Mouse (Mus musculus) limb, embryonic 13.5 days (tissue): ENCODE data around the gene Gm20518. TPM values are rescaled to one million over a fixed set of nuclear protein-coding genes. Genes with fewer than 3 reads are reported as not detected.

ENCODE experiments used
- ATAC-seq: fragments of 200-750 bp; cut with Nextera tagmentation; 2 replicates; pipeline ENCODE4 v1.8.0; 2017; ENCODE audit warnings: low read depth, moderate number of reproducible peaks, moderate TSS enrichment; ENCODE audit not compliant: low FRiP score
- H3K27ac ChIP-seq: fragments of 300-500 bp; sonication (generic); 2 replicates; pipeline ENCODE4 v1.5.1; 2015; ENCODE audit warnings: inconsistent platforms, mild to moderate bottlenecking, moderate library complexity
- H3K27me3 ChIP-seq: fragments of 300-500 bp; sonication (generic); 2 replicates; pipeline ENCODE4 v1.6.1; 2015; ENCODE audit warnings: mild to moderate bottlenecking, inconsistent platforms
- H3K36me3 ChIP-seq: fragments of 300-500 bp; sonication (generic); 2 replicates; pipeline ENCODE4 v1.6.1; 2015; ENCODE audit warnings: inconsistent platforms, mild to moderate bottlenecking, moderate library complexity
- H3K4me1 ChIP-seq: fragments of 300-500 bp; sonication (generic); 2 replicates; pipeline ENCODE4 v1.6.1; 2015; ENCODE audit warnings: inconsistent platforms
- H3K4me2 ChIP-seq: fragments of 300-500 bp; sonication (generic); replicated peaks from 2 replicates; pipeline ENCODE4 v1.6.1; 2015; ENCODE audit warnings: inconsistent platforms, mild to moderate bottlenecking, moderate library complexity
- H3K4me3 ChIP-seq: fragments of 300-500 bp; sonication (generic); 2 replicates; pipeline ENCODE4 v1.5.1; 2015; ENCODE audit warnings: moderate library complexity, mild to moderate bottlenecking, inconsistent platforms
- H3K9ac ChIP-seq: fragments of 300-500 bp; sonication (generic); 2 replicates; pipeline ENCODE4 v1.6.1; 2015; ENCODE audit warnings: mild to moderate bottlenecking, inconsistent platforms
- H3K9me3 ChIP-seq: fragments of 300-500 bp; sonication (generic); 2 replicates; pipeline ENCODE4 v1.6.1; 2016; ENCODE audit warnings: inconsistent platforms
- WGBS: fragments of 180-500 bp; shearing (Covaris S2); methylation state at CpG from one replicate; pipeline ENCODE4 v1.1.7; 2015; 5-methylcytosine and 5-hydroxymethylcytosine counted together
- polyA plus RNA-seq: library from polyadenylated mRNA; unstranded; fragments of >200 nt; fragmentation: Nextera tagmentation; extraction: Ambion mirVana; gene quantifications from 2 replicates; pipeline ENCODE4 v1.2.1, GENCODE M21; 2015

Gm20518 gene
- polyA plus RNA-seq, 1 experiment from 2014 or later = 0.53 TPM

DNA sequence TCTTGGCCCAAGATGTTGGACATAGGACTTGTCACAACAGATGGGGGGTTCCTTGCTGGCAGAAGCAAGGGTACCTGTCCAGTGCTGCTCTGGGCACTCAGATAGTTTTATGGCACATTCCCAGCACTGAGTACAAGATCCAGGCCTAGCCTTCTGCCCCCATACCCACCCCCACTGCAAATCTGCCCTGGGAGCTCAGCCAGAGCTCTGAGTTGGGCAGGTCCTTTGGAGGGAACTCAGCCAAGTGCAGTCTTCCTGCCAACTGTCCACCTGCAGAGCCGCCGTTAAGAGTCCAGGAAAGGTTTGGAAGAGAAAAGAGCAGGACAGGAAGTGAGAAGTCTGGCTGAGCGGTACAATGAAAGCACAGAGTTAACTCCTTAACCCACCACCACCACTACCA is 1.1 kb upstream of the Gm20518 start:
- Histone ChIP-seq H3K4me2 (no peak overlapping the region), H3K4me3 (no peak overlapping the region), H3K36me3 (peaks cover 5% of the 10 kb centered on the region; the same call in 1 of the 2 replicates), H3K4me1 (peaks cover 22% of the 10 kb centered on the region), H3K9me3 (no peaks in the 10 kb centered on the region), H3K9ac (no peak overlapping the region), H3K27me3 (no peaks in the 10 kb centered on the region), H3K27ac (peak overlapping the region; percentile 48; the same call in 1 of the 2 replicates)
- WGBS = 59% methylated on average over 3 of the region's 3 CpGs
- ATAC-seq = no peak

DNA sequence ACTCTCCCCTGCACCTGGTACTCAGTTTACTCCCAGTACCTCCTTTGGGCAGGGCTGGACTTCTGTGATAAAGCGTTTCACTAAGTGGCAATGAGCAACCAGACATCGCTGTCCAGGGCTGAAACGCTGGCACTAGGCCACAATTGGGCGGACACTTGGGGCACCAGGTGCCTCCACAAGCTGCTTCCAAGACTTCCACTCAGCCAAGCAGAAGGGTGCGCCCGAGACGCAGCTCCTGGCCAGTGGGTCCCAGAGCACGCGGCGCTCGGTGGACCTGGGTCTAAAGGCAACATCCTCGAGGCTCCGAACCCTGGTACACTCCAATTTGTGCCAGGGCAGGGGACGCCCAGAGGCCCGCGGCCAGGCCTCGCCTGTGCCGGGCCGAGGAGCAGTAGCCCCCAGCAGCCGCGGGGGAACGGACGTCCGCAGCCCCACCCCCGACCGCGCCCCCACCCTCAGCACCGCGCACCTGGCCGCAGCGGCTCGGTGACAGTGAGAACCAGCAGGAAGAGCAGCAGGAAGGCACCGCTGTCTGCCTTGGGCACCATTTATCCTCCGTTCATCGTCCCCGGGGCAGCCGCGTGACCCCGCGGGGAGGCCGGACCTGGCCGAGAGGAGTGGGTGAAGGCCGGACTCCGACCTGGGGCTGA is 429 bp downstream of the Gm20518 start:
- peak overlapping the region; percentile 98 for H3K4me3 ChIP-seq
- peak overlapping the region; percentile 96 for H3K27ac ChIP-seq
- peak overlapping the region; percentile 91 for H3K4me2 ChIP-seq
- under 1% methylated on average over 44 of the region's 44 CpGs for WGBS
- H3K4me1 ChIP-seq = peaks cover 25% of the 10 kb centered on the region
- H3K36me3 ChIP-seq = peaks cover 5% of the 10 kb centered on the region; the same call in 1 of the 2 replicates
- peak; percentile 68 for ATAC-seq
- H3K27me3 ChIP-seq = no peaks in the 10 kb centered on the region
- peak overlapping the region; percentile 98 for H3K9ac ChIP-seq
- no peaks in the 10 kb centered on the region for H3K9me3 ChIP-seq

GRCm38 (mm10) chr16:17890342-17890727 is 1.1 kb downstream of the Gm20518 start:
- Histone ChIP-seq H3K9me3 (no peaks in the 10 kb centered on the region), H3K27me3 (no peaks in the 10 kb centered on the region), H3K9ac (peak overlapping the region; percentile 98), H3K4me3 (peak overlapping the region; percentile 98), H3K27ac (no peak overlapping the region), H3K4me1 (peaks cover 25% of the 10 kb centered on the region), H3K36me3 (peaks cover 12% of the 10 kb centered on the region), H3K4me2 (peak overlapping the region; percentile 91)
- ATAC-seq = no peak
- 46% methylated on average over 2 of the region's 2 CpGs for WGBS

DNA sequence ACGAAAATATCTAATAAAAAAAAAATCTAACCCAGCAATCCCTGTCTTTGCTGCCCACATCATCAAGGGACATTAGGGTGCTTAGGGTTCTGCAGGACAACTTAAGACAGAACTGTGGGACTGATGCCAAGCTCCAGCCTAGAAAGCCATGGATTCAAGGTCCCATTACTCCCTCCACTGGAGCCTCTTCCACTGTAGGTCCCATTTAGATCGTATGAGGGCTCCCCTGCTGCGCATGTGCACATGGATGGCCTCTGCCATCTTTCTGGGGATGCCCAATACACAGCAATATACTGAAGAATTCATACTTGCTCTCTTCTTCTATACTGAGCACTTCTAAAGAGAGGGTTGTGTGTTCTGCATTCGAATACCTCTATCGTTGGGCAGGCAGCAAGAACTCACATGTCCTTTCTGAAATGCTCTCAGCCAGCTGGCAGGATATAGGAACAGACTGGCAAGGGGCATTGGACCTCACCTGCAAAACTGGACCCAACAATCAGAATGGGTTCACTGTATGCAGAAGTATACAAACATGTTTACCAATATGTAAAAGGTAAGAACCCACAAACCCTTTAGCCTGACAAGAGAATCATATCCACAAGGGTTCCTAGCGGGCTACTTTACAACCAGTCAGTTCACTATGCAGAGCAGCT is 1.7 kb downstream of the Gm20518 start:
- 85% methylated on average over 6 of the region's 6 CpGs for WGBS
- no peak overlapping the region for H3K27ac ChIP-seq
- H3K4me2 ChIP-seq = peak overlapping the region; percentile 91
- peaks cover 17% of the 10 kb centered on the region for H3K36me3 ChIP-seq
- H3K9me3 ChIP-seq = no peaks in the 10 kb centered on the region
- peaks cover 25% of the 10 kb centered on the region for H3K4me1 ChIP-seq
- no peak for ATAC-seq
- H3K4me3 ChIP-seq = peak overlapping the region; percentile 98
- H3K9ac ChIP-seq = peak overlapping the region; percentile 98
- H3K27me3 ChIP-seq = no peaks in the 10 kb centered on the region

- H3K4me3 ChIP-seq = no peak overlapping the region
- peaks cover 7% of the 10 kb centered on the region for H3K4me1 ChIP-seq
- H3K36me3 ChIP-seq = peaks cover 35% of the 10 kb centered on the region
- H3K27me3 ChIP-seq = no peaks in the 10 kb centered on the region
- no peaks in the 10 kb centered on the region for H3K9me3 ChIP-seq
- H3K9ac ChIP-seq = no peak overlapping the region
- ATAC-seq = no peak
- no peak overlapping the region for H3K4me2 ChIP-seq
- no peak overlapping the region for H3K27ac ChIP-seq
- WGBS = 82% methylated on average over 6 of the region's 6 CpGs
These were observed 7.4 kb downstream of the Gm20518 start for GRCm38 (mm10) chr16:17884116-17884515.

DNA sequence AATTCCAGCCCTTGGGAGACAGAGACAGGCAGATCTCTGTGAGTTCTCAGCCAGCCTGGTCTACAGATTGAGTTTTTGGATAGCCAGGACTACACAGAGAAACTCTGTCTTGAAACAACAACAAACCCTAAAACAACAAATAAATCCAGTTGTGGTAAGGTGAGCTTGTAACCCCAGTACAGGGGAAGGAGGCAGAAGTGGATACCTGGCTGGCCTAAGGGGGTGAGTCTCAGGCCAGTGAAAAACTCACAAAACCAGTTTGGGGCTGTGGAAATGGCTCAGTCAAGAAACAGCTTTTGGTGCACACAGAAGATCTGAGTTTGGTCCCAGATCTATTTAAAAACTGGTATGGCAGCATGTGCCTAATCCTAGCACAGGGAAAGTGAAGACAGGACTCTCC is 9.3 kb downstream of the Gm20518 start:
- no peak overlapping the region for H3K9ac ChIP-seq
- no peak overlapping the region for H3K4me3 ChIP-seq
- H3K36me3 ChIP-seq = peaks cover 54% of the 10 kb centered on the region
- H3K9me3 ChIP-seq = no peaks in the 10 kb centered on the region
- no peak overlapping the region for H3K27ac ChIP-seq
- H3K27me3 ChIP-seq = no peaks in the 10 kb centered on the region
- no peak overlapping the region for H3K4me2 ChIP-seq
- ATAC-seq = no peak
- peaks cover 7% of the 10 kb centered on the region for H3K4me1 ChIP-seq

DNA sequence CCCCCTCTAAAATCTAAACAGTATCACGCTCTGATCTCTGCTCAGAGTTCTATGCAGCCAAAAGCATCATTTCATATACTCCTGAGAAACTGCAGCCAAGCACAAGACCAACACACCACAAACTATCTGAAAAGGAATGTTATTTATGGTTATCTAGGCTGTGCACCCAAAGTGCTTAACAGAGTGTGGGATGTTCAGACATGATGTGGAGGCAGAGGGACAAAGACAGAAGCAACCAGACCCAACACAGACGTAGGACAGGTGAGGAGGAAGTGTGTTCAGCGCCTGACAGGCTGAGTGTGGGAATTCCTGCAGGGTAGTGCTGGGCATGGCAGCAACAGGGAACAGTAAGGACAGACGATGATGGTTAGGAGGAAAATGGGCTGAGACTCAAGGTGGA is 11.9 kb downstream of the Gm20518 start:
- H3K27ac ChIP-seq = no peak overlapping the region
- H3K4me1 ChIP-seq = peaks cover 4% of the 10 kb centered on the region; the same call in 1 of the 2 replicates
- H3K36me3 ChIP-seq = peaks cover 43% of the 10 kb centered on the region
- no peaks in the 10 kb centered on the region for H3K27me3 ChIP-seq
- 88% methylated on average over 4 of the region's 4 CpGs for WGBS
- no peak for ATAC-seq
- H3K9ac ChIP-seq = no peak overlapping the region
- H3K4me2 ChIP-seq = no peak overlapping the region
- H3K9me3 ChIP-seq = no peaks in the 10 kb centered on the region
- H3K4me3 ChIP-seq = no peak overlapping the region

- peaks cover 51% of the 10 kb centered on the region for H3K36me3 ChIP-seq
These were observed 15.4 kb downstream of the Gm20518 start for GRCm38 (mm10) chr16:17876096-17876495.

GRCm38 (mm10) chr16:17875174-17875573 is 16.3 kb downstream of the Gm20518 start:
- Histone ChIP-seq H3K4me1 (0 out of 2 replicates have a peak, but pooled peaks cover 3% of the 10 kb centered on the region), H3K36me3 (peaks cover 60% of the 10 kb centered on the region), H3K27me3 (no peaks in the 10 kb centered on the region), H3K4me3 (no peak overlapping the region), H3K9me3 (no peaks in the 10 kb centered on the region), H3K9ac (no peak overlapping the region), H3K4me2 (no peak overlapping the region), H3K27ac (no peak overlapping the region)
- no peak for ATAC-seq
- 80% methylated on average over 4 of the region's 4 CpGs for WGBS

More at GRCm38 (mm10) chr16:17876096-17876495, 15.4 kb downstream of the Gm20518 start:
- Histone ChIP-seq H3K27ac (no peak overlapping the region), H3K9ac (no peak overlapping the region), H3K4me3 (no peak overlapping the region), H3K9me3 (no peaks in the 10 kb centered on the region), H3K4me2 (no peak overlapping the region), H3K4me1 (0 out of 2 replicates have a peak, but pooled peaks cover 3% of the 10 kb centered on the region), H3K27me3 (no peaks in the 10 kb centered on the region)
- no peak for ATAC-seq
- 93% methylated on average over 1 of the region's 1 CpGs for WGBS

- Histone ChIP-seq H3K27ac (no peak overlapping the region), H3K4me1 (0 out of 2 replicates have a peak, but pooled peaks cover 3% of the 10 kb centered on the region), H3K27me3 (no peaks in the 10 kb centered on the region), H3K36me3 (peaks cover 58% of the 10 kb centered on the region), H3K4me2 (no peak overlapping the region), H3K4me3 (no peak overlapping the region), H3K9me3 (no peaks in the 10 kb centered on the region), H3K9ac (no peak overlapping the region)
- WGBS = 40% methylated on average over 4 of the region's 4 CpGs
- no peak for ATAC-seq
These were observed 18.5 kb downstream of the Gm20518 start for GRCm38 (mm10) chr16:17872995-17873394.

GRCm38 (mm10) chr16:17871248-17871647 is 20.2 kb downstream of the Gm20518 start:
- 0 out of 2 replicates have a peak, but pooled peaks cover 3% of the 10 kb centered on the region for H3K4me1 ChIP-seq
- H3K4me2 ChIP-seq = no peak overlapping the region
- H3K27me3 ChIP-seq = no peaks in the 10 kb centered on the region
- no peaks in the 10 kb centered on the region for H3K9me3 ChIP-seq
- WGBS = 87% methylated on average over 5 of the region's 5 CpGs
- H3K27ac ChIP-seq = no peak overlapping the region
- no peak overlapping the region for H3K4me3 ChIP-seq
- H3K9ac ChIP-seq = no peak overlapping the region
- H3K36me3 ChIP-seq = peaks cover 59% of the 10 kb centered on the region
- no peak for ATAC-seq

GRCm38 (mm10) chr16:17865770-17866169 is 25.7 kb downstream of the Gm20518 start:
- H3K4me1 ChIP-seq = no peaks in the 10 kb centered on the region
- H3K36me3 ChIP-seq = peaks cover 58% of the 10 kb centered on the region
- WGBS = 54% methylated on average over 6 of the region's 6 CpGs
- no peak for ATAC-seq
- no peaks in the 10 kb centered on the region for H3K27me3 ChIP-seq
- H3K9me3 ChIP-seq = no peaks in the 10 kb centered on the region
- no peak overlapping the region for H3K4me3 ChIP-seq
- H3K9ac ChIP-seq = no peak overlapping the region
- H3K27ac ChIP-seq = no peak overlapping the region
- H3K4me2 ChIP-seq = no peak overlapping the region
